Mouse (Mus musculus) hindbrain, postnatal 0 days (tissue): ENCODE measurements around the gene Elfn2. TPM values are rescaled to one million over a fixed set of nuclear protein-coding genes. Genes with fewer than 3 reads are reported as not detected.

ENCODE experiments used
- ATAC-seq: fragments of 200-750 bp; cut with Nextera tagmentation; 2 replicates; pipeline ENCODE4 v1.8.0; 2017; ENCODE audit warnings: mild to moderate bottlenecking, moderate TSS enrichment, moderate library complexity
- DNase-seq: peaks from one replicate; pipeline ENCODE4 v3.0.0-alpha.2; 2015; ENCODE audit warnings: low spot score
- H3K27ac ChIP-seq: fragments of 300-500 bp; sonication (generic); 2 replicates; pipeline ENCODE4 v1.5.1; 2014; ENCODE audit warnings: mild to moderate bottlenecking
- H3K27me3 ChIP-seq: fragments of 300-500 bp; sonication (generic); 2 replicates; pipeline ENCODE4 v1.6.1; 2014; ENCODE audit warnings: low read length, mixed read lengths; ENCODE audit not compliant: insufficient read depth
- H3K36me3 ChIP-seq: fragments of 300-500 bp; sonication (generic); 2 replicates; pipeline ENCODE4 v1.6.1; 2014; ENCODE audit warnings: low read length, mixed read lengths; ENCODE audit not compliant: insufficient read depth
- H3K4me1 ChIP-seq: fragments of 300-500 bp; sonication (generic); 2 replicates; pipeline ENCODE4 v1.6.1; 2014; ENCODE audit warnings: antibody characterized with exemption, low read length, mixed read lengths; ENCODE audit not compliant: insufficient read depth
- H3K4me2 ChIP-seq: fragments of 300-500 bp; sonication (generic); 2 replicates; pipeline ENCODE4 v1.6.1; 2014; ENCODE audit warnings: low read depth, mild to moderate bottlenecking, low read length, moderate library complexity, mixed read lengths
- H3K4me3 ChIP-seq: fragments of 300-500 bp; sonication (generic); 2 replicates; pipeline ENCODE4 v1.5.1; 2014; ENCODE audit warnings: low read length
- H3K9ac ChIP-seq: fragments of 300-500 bp; sonication (generic); replicated peaks from 2 replicates; pipeline ENCODE4 v1.6.1; 2014; ENCODE audit warnings: mild to moderate bottlenecking, low read length, moderate library complexity, mixed read lengths
- H3K9me3 ChIP-seq: fragments of 300-500 bp; sonication (generic); 2 replicates; pipeline ENCODE4 v1.6.1; 2016; ENCODE audit warnings: low read length, mixed read lengths
- CTCF ChIP-seq: IDR thresholded peaks from 2 replicates; pipeline ENCODE4 v1.5.1; 2016; ENCODE audit warnings: antibody characterized with exemption, control low read depth, low read depth
- WGBS: fragments of 180-500 bp; shearing (Covaris S2); extraction: QIAGEN DNeasy Blood & Tissue Kit; methylation state at CpG from one replicate; pipeline ENCODE4 v1.1.7; 2014; 5-methylcytosine and 5-hydroxymethylcytosine counted together
- polyA plus RNA-seq: library from polyadenylated mRNA; unstranded; fragments of >200 nt; fragmentation: Nextera tagmentation; extraction: Ambion mirVana; gene quantifications from 2 replicates; pipeline ENCODE4 v1.2.1, GENCODE M21; 2015
- total RNA-seq: library from RNA; depleted of rRNA; stranded (reverse); fragments of >200 nt; gene quantifications from 2 replicates; pipeline ENCODE4 v1.2.3, GENCODE M21; 2014

Gene Elfn2
- total and polyA plus RNA-seq, 2 experiments from 2014 or later: 9.1 to 40.9 TPM

GRCm38 (mm10) chr15:78690716-78691115 is 27.9 kb downstream of the Elfn2 start:
- no peak for ATAC-seq
- no peaks in the 10 kb centered on the region for H3K4me1 ChIP-seq
- H3K27ac ChIP-seq: no peak overlapping the region
- no peak for DNase-seq
- TF ChIP-seq CTCF: no peak
- H3K4me3 ChIP-seq: no peak overlapping the region
- H3K36me3 ChIP-seq: no peaks in the 10 kb centered on the region
- H3K9me3 ChIP-seq: no peaks in the 10 kb centered on the region
- H3K27me3 ChIP-seq: no peaks in the 10 kb centered on the region
- 80% methylated on average over 2 of the region's 2 CpGs for WGBS
- H3K9ac ChIP-seq: no peak overlapping the region
- no peak overlapping the region for H3K4me2 ChIP-seq

GRCm38 (mm10) chr15:78686910-78687309 is 31.7 kb downstream of the Elfn2 start:
- no peak overlapping the region for H3K4me3 ChIP-seq
- DNase-seq: no peak
- no peak overlapping the region for H3K9ac ChIP-seq
- H3K27ac ChIP-seq: no peak overlapping the region
- H3K27me3 ChIP-seq: no peaks in the 10 kb centered on the region
- no peak for TF ChIP-seq CTCF
- no peak overlapping the region for H3K4me2 ChIP-seq
- WGBS: 58% methylated on average over 7 of the region's 7 CpGs
- peaks cover 12% of the 10 kb centered on the region for H3K4me1 ChIP-seq
- H3K9me3 ChIP-seq: no peaks in the 10 kb centered on the region
- no peaks in the 10 kb centered on the region for H3K36me3 ChIP-seq
- no peak for ATAC-seq

GRCm38 (mm10) chr15:78684111-78684510 is 34.5 kb downstream of the Elfn2 start:
- no peaks in the 10 kb centered on the region for H3K27me3 ChIP-seq
- peaks cover 12% of the 10 kb centered on the region for H3K4me1 ChIP-seq
- H3K4me2 ChIP-seq: no peak overlapping the region
- no peaks in the 10 kb centered on the region for H3K36me3 ChIP-seq
- peak; percentile 61 for DNase-seq
- TF ChIP-seq CTCF: no peak
- H3K4me3 ChIP-seq: no peak overlapping the region
- 11% methylated on average over 8 of the region's 9 CpGs for WGBS
- H3K9me3 ChIP-seq: no peaks in the 10 kb centered on the region
- 0 out of 2 replicates have a peak overlapping the region, but pooled peaks have one; percentile 35 for H3K9ac ChIP-seq
- peak overlapping the region; percentile 48; the same call in 1 of the 2 replicates for H3K27ac ChIP-seq
- ATAC-seq: no peak

GRCm38 (mm10) chr15:78683474-78683873 is 35.1 kb downstream of the Elfn2 start:
- ATAC-seq (no peak), DNase-seq (peak; percentile 56)
- TF ChIP-seq CTCF: no peak
- Histone ChIP-seq H3K4me3 (no peak overlapping the region), H3K27ac (peak overlapping the region; percentile 36; the same call in 1 of the 2 replicates), H3K27me3 (no peaks in the 10 kb centered on the region), H3K36me3 (no peaks in the 10 kb centered on the region), H3K9ac (peak overlapping the region; percentile 35; the same call in 1 of the 2 replicates), H3K4me1 (peaks cover 12% of the 10 kb centered on the region), H3K4me2 (no peak overlapping the region), H3K9me3 (no peaks in the 10 kb centered on the region)
- WGBS: 22% methylated on average over 8 of the region's 8 CpGs

GRCm38 (mm10) chr15:78681781-78682180 is 36.8 kb downstream of the Elfn2 start:
- H3K36me3 ChIP-seq: no peaks in the 10 kb centered on the region
- no peaks in the 10 kb centered on the region for H3K27me3 ChIP-seq
- H3K4me2 ChIP-seq: no peak overlapping the region
- H3K4me1 ChIP-seq: peaks cover 17% of the 10 kb centered on the region
- no peak for TF ChIP-seq CTCF
- no peak for ATAC-seq
- H3K9ac ChIP-seq: no peak overlapping the region
- H3K27ac ChIP-seq: no peak overlapping the region
- H3K4me3 ChIP-seq: no peak overlapping the region
- H3K9me3 ChIP-seq: no peaks in the 10 kb centered on the region
- no peak for DNase-seq
- 51% methylated on average over 8 of the region's 8 CpGs for WGBS

GRCm38 (mm10) chr15:78681301-78681700 is 37.3 kb downstream of the Elfn2 start:
- Histone ChIP-seq H3K4me2 (no peak overlapping the region), H3K9ac (no peak overlapping the region), H3K27ac (no peak overlapping the region), H3K4me1 (peaks cover 19% of the 10 kb centered on the region), H3K36me3 (no peaks in the 10 kb centered on the region), H3K4me3 (no peak overlapping the region), H3K9me3 (no peaks in the 10 kb centered on the region), H3K27me3 (no peaks in the 10 kb centered on the region)
- 74% methylated on average over 8 of the region's 8 CpGs for WGBS
- no peak for TF ChIP-seq CTCF
- no peak for DNase-seq
- ATAC-seq: no peak

- TF ChIP-seq CTCF: no peak
- peaks cover 19% of the 10 kb centered on the region for H3K4me1 ChIP-seq
- H3K4me3 ChIP-seq: no peak overlapping the region
- H3K36me3 ChIP-seq: no peaks in the 10 kb centered on the region
- WGBS: 56% methylated on average over 22 of the region's 22 CpGs
- no peak overlapping the region for H3K27ac ChIP-seq
- H3K9ac ChIP-seq: no peak overlapping the region
- H3K4me2 ChIP-seq: no peak overlapping the region
- ATAC-seq (no peak), DNase-seq (no peak)
- no peaks in the 10 kb centered on the region for H3K27me3 ChIP-seq
- H3K9me3 ChIP-seq: no peaks in the 10 kb centered on the region
These were observed 38.3 kb downstream of the Elfn2 start for GRCm38 (mm10) chr15:78680291-78680690.
